Mouse (Mus musculus) olfactory bulb, adult 2 months (tissue): ENCODE measurements around the gene Axin1.

Experiments used
- CTCF ChIP-seq: fragments of 200-500 bp; IDR thresholded peaks from 2 replicates; pipeline ENCODE4 v1.5.1; 2012; ENCODE audit warnings: low read depth, mild to moderate bottlenecking, low read length, moderate library complexity; ENCODE audit not compliant: insufficient read depth
- POLR2A ChIP-seq: fragments of 200-500 bp; IDR thresholded peaks from 2 replicates; pipeline ENCODE4 v1.6.1; 2012; ENCODE audit warnings: mild to moderate bottlenecking, low read depth, low read length, moderate library complexity; ENCODE audit not compliant: insufficient read depth

GRCm38 (mm10) chr17:26124560-26124959 lies 13.9 kb upstream of the Axin1 start:
- TF ChIP-seq CTCF (no peak), POLR2A (no peak)
